Mouse (Mus musculus) thymus, adult 2 months (tissue): ENCODE data around the gene Slc25a27. TPM values are rescaled to one million over a fixed set of nuclear protein-coding genes. Genes with fewer than 3 reads are reported as not detected.

Experiments
- DNase-seq: peaks from one replicate; pipeline ENCODE4 v3.0.0; 2021
- H3K27ac ChIP-seq: fragments of 200-500 bp; 2 replicates; pipeline ENCODE4 v1.5.1; 2012; ENCODE audit warnings: low read length, control low read depth; ENCODE audit not compliant: control insufficient read depth, insufficient read depth
- H3K27me3 ChIP-seq: fragments of 200-500 bp; 2 replicates; pipeline ENCODE4 v1.6.1; 2012; ENCODE audit warnings: mild to moderate bottlenecking, low read length, moderate library complexity, mixed read lengths; ENCODE audit not compliant: control insufficient read depth, insufficient read depth
- H3K36me3 ChIP-seq: fragments of 200-500 bp; 2 replicates; pipeline ENCODE4 v1.6.1; 2012; ENCODE audit warnings: mild to moderate bottlenecking, low read length, moderate library complexity; ENCODE audit not compliant: control insufficient read depth, insufficient read depth
- H3K4me1 ChIP-seq: fragments of 200-500 bp; replicated peaks from 2 replicates; pipeline ENCODE4 v1.6.1; 2012; ENCODE audit warnings: low read length; ENCODE audit not compliant: control insufficient read depth, insufficient read depth
- H3K4me3 ChIP-seq: fragments of 200-500 bp; 2 replicates; pipeline ENCODE4 v1.5.1; 2012; ENCODE audit warnings: mild to moderate bottlenecking, low read length, control low read depth, moderate library complexity; ENCODE audit not compliant: control insufficient read depth, insufficient read depth
- CTCF ChIP-seq: fragments of 200-500 bp; IDR thresholded peaks from 2 replicates; pipeline ENCODE4 v1.5.1; 2012; ENCODE audit warnings: mild to moderate bottlenecking, control low read depth, low read length, moderate library complexity, borderline replicate concordance; ENCODE audit not compliant: control insufficient read depth, poor library complexity, insufficient read depth; ENCODE audit errors: extremely low read depth
- POLR2A ChIP-seq: fragments of 200-500 bp; IDR thresholded peaks from 2 replicates; pipeline ENCODE4 v1.6.1; 2012; ENCODE audit warnings: mild to moderate bottlenecking, low read length, control low read depth, moderate library complexity; ENCODE audit not compliant: control insufficient read depth, poor library complexity, insufficient read depth; ENCODE audit errors: extremely low read depth
- WGBS: fragments of 180-500 bp; shearing (Covaris S2); methylation state at CpG from one replicate; pipeline ENCODE4 v1.1.7; 2018; 5-methylcytosine and 5-hydroxymethylcytosine counted together
- polyA plus RNA-seq: library from polyadenylated mRNA; depleted of rRNA; stranded (reverse); fragments of >200 nt; gene quantifications from 2 replicates; pipeline ENCODE4 v1.2.3, GENCODE M21; 2012

The Slc25a27 gene
- polyA plus RNA-seq, 1 experiment: 9.7 TPM

DNA sequence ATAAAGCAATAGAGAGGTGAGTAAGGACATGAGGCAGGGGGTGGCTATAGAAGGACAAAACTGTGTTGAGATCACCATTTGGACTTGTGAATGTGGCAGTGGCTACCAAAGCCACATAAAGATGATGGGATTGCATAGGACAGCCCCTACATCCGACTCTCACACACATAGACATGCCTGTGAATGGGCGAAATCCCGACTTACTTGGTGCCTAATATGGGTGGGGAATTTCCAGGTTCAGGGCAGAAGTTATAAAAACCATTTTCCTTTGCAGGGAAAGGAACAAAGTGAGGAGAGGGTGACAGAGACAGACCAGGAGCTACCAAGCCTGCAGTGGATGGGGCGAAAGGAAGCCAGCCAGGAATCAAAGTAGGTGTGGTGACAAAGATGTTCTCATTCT, 29.9 kb downstream of the Slc25a27 start:
- no peak overlapping the region for H3K27ac ChIP-seq
- no peaks in the 10 kb centered on the region for H3K4me1 ChIP-seq
- H3K4me3 ChIP-seq: no peak overlapping the region
- WGBS: 97% methylated on average over 4 of the region's 4 CpGs
- TF ChIP-seq POLR2A (no peak), CTCF (no peak)
- no peaks in the 10 kb centered on the region for H3K36me3 ChIP-seq
- H3K27me3 ChIP-seq: no peaks in the 10 kb centered on the region
- DNase-seq: no peak

DNA sequence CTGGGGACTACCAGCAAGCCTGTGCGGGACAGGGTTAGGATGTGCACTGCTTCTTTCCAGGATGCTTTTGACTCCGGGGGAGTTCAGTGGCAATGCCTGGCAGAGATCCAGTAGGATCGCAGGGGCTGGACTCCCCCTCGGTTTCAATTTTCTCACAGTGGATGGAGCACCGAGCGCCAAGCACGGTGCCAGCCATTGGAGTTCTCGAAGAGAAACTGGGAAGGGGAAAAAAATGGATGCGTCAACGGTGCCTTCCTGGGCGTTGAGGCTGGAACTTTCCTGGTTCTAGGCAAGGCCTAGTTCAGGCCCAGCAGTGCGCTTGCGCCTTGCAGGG, 36.6 kb downstream of the Slc25a27 start:
- Histone ChIP-seq H3K4me1 (no peaks in the 10 kb centered on the region), H3K4me3 (no peak overlapping the region), H3K27me3 (peaks cover 10% of the 10 kb centered on the region; the same call in 1 of the 2 replicates), H3K27ac (no peak overlapping the region), H3K36me3 (no peaks in the 10 kb centered on the region)
- WGBS: 77% methylated on average over 13 of the region's 13 CpGs
- TF ChIP-seq POLR2A (no peak), CTCF (no peak)
- no peak for DNase-seq

DNA sequence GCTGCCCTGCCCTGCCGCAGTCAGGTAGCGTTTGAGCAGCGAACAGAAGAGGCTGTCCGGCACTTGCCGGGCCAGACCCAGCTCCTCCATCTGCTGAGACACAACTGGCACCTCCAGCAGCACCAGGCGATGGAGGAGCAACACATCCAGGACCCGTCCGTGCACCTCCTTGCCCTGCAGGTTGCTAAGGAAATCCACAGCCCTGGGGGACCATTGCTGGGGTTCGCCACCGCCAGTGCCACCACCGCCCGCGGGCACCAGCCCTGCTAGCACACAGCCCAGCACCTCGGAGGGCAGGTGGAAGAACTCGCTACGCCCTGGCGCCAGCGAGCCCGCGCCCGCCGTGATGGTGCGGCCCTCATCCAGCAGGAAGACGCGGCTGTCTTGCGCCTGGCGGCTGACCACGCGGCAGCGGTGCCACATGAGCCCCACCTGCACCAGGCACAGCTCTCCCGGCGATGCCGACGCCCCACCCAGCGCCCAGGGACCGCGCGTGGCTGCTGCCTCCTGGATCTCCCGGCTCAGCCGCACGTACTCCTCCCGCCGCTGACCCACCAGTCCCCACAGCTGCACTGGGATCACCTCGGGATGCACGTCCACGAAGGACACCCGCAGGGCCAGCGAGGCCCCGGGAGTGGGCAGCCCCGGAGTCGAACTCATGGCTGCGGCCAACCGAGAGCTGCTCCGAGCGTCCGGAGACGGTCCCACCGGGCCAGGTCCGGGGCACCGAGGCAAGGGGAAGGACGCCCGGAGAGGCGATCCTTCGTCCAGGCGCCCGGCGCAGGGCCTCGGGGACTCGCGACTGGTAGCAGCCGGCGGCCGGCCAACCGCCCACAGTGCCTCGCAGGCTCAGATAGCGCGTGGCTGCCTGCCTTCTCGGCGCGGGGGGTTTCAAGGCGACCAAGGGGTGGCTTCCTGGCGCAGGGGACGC, 37.3 kb downstream of the Slc25a27 start, which contains the start of gene Tdrd6:
Tdrd6 (minus strand) TSS at position 804 of the 931 bp plus-strand sequence.
- no peak for TF ChIP-seq POLR2A
- no peak for TF ChIP-seq CTCF
- H3K36me3 ChIP-seq: no peaks in the 10 kb centered on the region
- 10% methylated on average over 83 of the region's 83 CpGs for WGBS
- no peak within 1 kb of the TSS for H3K27ac ChIP-seq
- DNase-seq: no peak
- H3K27me3 ChIP-seq: peaks cover 10% of the 10 kb centered on the region; the same call in 1 of the 2 replicates
- H3K4me3 ChIP-seq: no peak within 1 kb of the TSS
- H3K4me1 ChIP-seq: no peaks in the 10 kb centered on the region

DNA sequence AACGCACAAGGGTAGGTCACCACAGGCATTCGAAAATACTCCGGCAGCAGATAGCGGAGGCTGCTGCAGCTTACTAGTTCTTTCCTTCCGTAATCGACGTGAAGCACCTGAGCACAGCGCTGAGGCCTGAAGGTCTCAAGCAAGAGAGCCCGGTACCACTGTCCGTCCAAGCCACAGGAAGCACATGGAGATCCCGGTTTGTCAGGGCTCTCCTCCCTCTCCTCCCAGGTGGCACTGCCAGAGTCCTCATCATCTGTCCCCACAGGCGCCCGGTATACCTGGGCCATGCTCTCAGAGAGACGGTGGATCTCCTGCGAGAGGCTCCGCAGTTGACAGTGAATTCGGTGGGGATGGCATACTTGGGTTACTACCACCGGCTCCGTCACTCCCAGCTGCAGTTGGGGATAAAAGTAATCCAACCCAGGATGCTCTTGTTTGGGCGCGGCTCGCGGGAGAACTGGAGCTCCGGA, 38.0 kb downstream of the Slc25a27 start:
- DNase-seq: no peak
- Histone ChIP-seq H3K4me3 (no peak overlapping the region), H3K27ac (no peak overlapping the region), H3K36me3 (no peaks in the 10 kb centered on the region), H3K27me3 (peaks cover 10% of the 10 kb centered on the region; the same call in 1 of the 2 replicates), H3K4me1 (no peaks in the 10 kb centered on the region)
- WGBS: 31% methylated on average over 24 of the region's 24 CpGs
- TF ChIP-seq CTCF: no peak
- no peak for TF ChIP-seq POLR2A

DNA sequence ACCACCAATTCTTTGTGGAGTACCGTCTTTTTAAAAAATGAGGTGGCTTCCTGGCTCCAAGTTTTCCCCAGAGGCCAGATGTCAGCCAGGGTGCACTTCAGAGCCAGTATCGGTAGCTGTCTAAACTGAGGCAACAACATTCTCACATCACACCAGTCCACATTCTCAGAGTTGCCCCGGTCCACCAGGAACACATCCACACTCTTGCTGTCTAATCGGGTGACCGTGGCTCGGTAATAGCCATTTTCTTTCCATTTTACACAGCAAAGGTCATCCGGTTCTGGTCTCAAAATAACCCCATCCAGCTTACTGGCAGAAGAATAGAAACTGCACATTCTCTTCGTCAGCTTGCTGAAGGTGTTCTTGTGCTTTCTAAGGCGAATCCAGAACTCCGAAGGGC, 38.8 kb downstream of the Slc25a27 start:
- WGBS: 96% methylated on average over 10 of the region's 10 CpGs
- no peak overlapping the region for H3K4me3 ChIP-seq
- H3K27me3 ChIP-seq: peaks cover 10% of the 10 kb centered on the region; the same call in 1 of the 2 replicates
- no peak for TF ChIP-seq POLR2A
- no peaks in the 10 kb centered on the region for H3K36me3 ChIP-seq
- no peak overlapping the region for H3K27ac ChIP-seq
- H3K4me1 ChIP-seq: no peaks in the 10 kb centered on the region
- DNase-seq: no peak

DNA sequence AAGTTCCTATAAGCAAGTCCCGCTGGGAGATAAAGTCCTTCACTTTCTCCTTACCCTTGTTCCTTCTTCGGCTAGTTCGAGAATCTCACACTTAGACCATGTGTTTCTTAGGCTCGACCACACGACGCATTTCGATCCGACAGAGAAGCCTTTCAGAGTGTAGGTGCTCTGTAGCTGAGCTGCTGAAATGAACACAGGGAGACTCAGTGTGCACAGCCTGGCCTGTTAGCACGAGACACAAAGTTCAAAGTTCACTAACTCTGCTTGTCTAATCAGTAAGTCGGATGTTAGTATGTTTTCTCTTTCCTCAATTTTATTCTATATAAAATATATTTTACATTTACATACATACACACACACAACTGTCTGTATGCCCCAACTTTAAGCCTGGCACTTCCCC, 44.9 kb downstream of the Slc25a27 start:
- 96% methylated on average over 10 of the region's 10 CpGs for WGBS
- DNase-seq: no peak
- Histone ChIP-seq H3K4me1 (no peaks in the 10 kb centered on the region), H3K4me3 (no peak overlapping the region), H3K27me3 (no peaks in the 10 kb centered on the region), H3K27ac (no peak overlapping the region), H3K36me3 (no peaks in the 10 kb centered on the region)
- TF ChIP-seq POLR2A (no peak), CTCF (no peak)

DNA sequence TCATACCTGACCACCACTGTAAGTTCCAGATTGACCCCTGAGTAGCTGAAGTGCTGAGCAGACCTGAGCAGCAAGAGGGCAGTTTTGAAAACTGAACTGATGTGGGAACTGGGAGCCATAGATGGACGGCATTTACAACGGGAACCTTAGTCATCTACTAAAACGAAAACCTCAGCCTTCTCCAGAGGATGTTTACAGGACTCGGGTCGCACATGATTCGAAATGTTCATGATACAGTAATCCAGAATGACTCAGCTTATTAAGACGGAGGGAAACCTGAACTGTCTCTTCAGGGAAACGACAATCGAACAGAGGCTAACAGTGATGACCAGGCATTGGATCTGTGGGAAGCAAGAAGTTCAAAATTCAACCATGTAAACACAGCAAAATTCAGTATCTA, 47.9 kb downstream of the Slc25a27 start:
- Histone ChIP-seq H3K4me3 (no peak overlapping the region), H3K27me3 (no peaks in the 10 kb centered on the region), H3K4me1 (no peaks in the 10 kb centered on the region), H3K27ac (no peak overlapping the region), H3K36me3 (no peaks in the 10 kb centered on the region)
- TF ChIP-seq CTCF: no peak
- TF ChIP-seq POLR2A: no peak
- DNase-seq: no peak
- 80% methylated on average over 9 of the region's 9 CpGs for WGBS
